Mouse (Mus musculus) frontal cortex, postnatal 14 days (tissue): ENCODE measurements at regions not wholly inside any gene's neighbourhood (a gene's known extent, or its start where the extent isn't known, plus 50 kb on each side); places are given as distances from the start of the nearest gene placed in this dataset.

Experiments
- DNase-seq, 2 experiments: peaks; one replicate each; pipeline ENCODE4 v3.0.0; 2022; ENCODE audit warnings: low spot score in 2 of 2

- no peak for DNase-seq
Observed at GRCm38 (mm10) chr11:18821384-18821783, 197.4 kb downstream of the Meis1 start.

GRCm38 (mm10) chr11:18814110-18814509, 204.7 kb downstream of the Meis1 start:
- DNase-seq = no peak

- no peak for DNase-seq
Observed at GRCm38 (mm10) chr11:18767479-18767878, 251.3 kb downstream of the Meis1 start.

- DNase-seq = no peak
Observed at GRCm38 (mm10) chr11:18766458-18767016, 252.2 kb downstream of the Meis1 start.

- no peak for DNase-seq
Observed at GRCm38 (mm10) chr11:18758591-18759074, 260.2 kb downstream of the Meis1 start.

GRCm38 (mm10) chr11:18756576-18756975, 262.2 kb downstream of the Meis1 start:
- no peak for DNase-seq

- DNase-seq = no peak
Observed at GRCm38 (mm10) chr11:18754732-18755525, 263.9 kb downstream of the Meis1 start.

- DNase-seq = no peak
Observed at GRCm38 (mm10) chr11:18753856-18754255, 264.9 kb downstream of the Meis1 start.

GRCm38 (mm10) chr11:18753246-18753645, 265.5 kb downstream of the Meis1 start:
- DNase-seq = no peak

GRCm38 (mm10) chr11:18752512-18752911, 266.3 kb downstream of the Meis1 start:
- DNase-seq = no peak

GRCm38 (mm10) chr11:18750911-18751841, 267.6 kb downstream of the Meis1 start:
- no peak for DNase-seq

GRCm38 (mm10) chr11:18750080-18750375, 268.8 kb downstream of the Meis1 start:
- DNase-seq = no peak

GRCm38 (mm10) chr11:18749265-18750079, 269.3 kb downstream of the Meis1 start:
- DNase-seq = no peak

GRCm38 (mm10) chr11:18747871-18748461, 270.8 kb downstream of the Meis1 start:
- no peak for DNase-seq

GRCm38 (mm10) chr11:18747361-18747760, 271.4 kb downstream of the Meis1 start:
- DNase-seq = no peak

- DNase-seq = no peak
Observed at GRCm38 (mm10) chr11:18746486-18746885, 272.3 kb downstream of the Meis1 start.

GRCm38 (mm10) chr11:18745840-18746239, 272.9 kb downstream of the Meis1 start:
- DNase-seq = no peak

- DNase-seq = no peak
Observed at GRCm38 (mm10) chr11:18734904-18735664, 283.7 kb downstream of the Meis1 start.

GRCm38 (mm10) chr11:18734075-18734474, 284.7 kb downstream of the Meis1 start:
- no peak for DNase-seq

- DNase-seq = no peak
Observed at GRCm38 (mm10) chr11:18729742-18730141, 289.0 kb downstream of the Meis1 start.
